Mouse (Mus musculus) limb, embryonic 12.5 days (tissue): ENCODE measurements around the gene Col6a5. TPM values are rescaled to one million over a fixed set of nuclear protein-coding genes. Genes with fewer than 3 reads are reported as not detected.

ENCODE experiments used
- ATAC-seq: fragments of 200-750 bp; cut with Nextera tagmentation; 2 replicates; pipeline ENCODE4 v1.8.0; 2017; ENCODE audit warnings: low read depth, moderate TSS enrichment; ENCODE audit not compliant: insufficient number of reproducible peaks, insufficient read depth, low FRiP score, low TSS enrichment
- H3K27ac ChIP-seq: fragments of 300-500 bp; sonication (generic); 2 replicates; pipeline ENCODE4 v1.5.1; 2016; ENCODE audit warnings: mild to moderate bottlenecking, moderate library complexity
- H3K27me3 ChIP-seq: fragments of 300-500 bp; sonication (generic); 2 replicates; pipeline ENCODE4 v1.6.1; 2016; ENCODE audit warnings: mild to moderate bottlenecking, moderate library complexity
- H3K36me3 ChIP-seq: fragments of 300-500 bp; sonication (generic); 2 replicates; pipeline ENCODE4 v1.6.1; 2016; ENCODE audit warnings: mild to moderate bottlenecking, moderate library complexity
- H3K4me1 ChIP-seq: fragments of 300-500 bp; sonication (generic); replicated peaks from 2 replicates; pipeline ENCODE4 v1.6.1; 2016
- H3K4me2 ChIP-seq: fragments of 300-500 bp; sonication (generic); 2 replicates; pipeline ENCODE4 v1.6.1; 2016; ENCODE audit warnings: mild to moderate bottlenecking, moderate library complexity
- H3K4me3 ChIP-seq: fragments of 300-500 bp; sonication (generic); replicated peaks from 2 replicates; pipeline ENCODE4 v1.5.1; 2016; ENCODE audit warnings: mild to moderate bottlenecking
- H3K9ac ChIP-seq: fragments of 300-500 bp; sonication (generic); replicated peaks from 2 replicates; pipeline ENCODE4 v1.6.1; 2016; ENCODE audit warnings: mild to moderate bottlenecking, moderate library complexity
- H3K9me3 ChIP-seq: fragments of 300-500 bp; sonication (generic); 2 replicates; pipeline ENCODE4 v1.6.1; 2016; ENCODE audit warnings: mild to moderate bottlenecking, moderate library complexity
- WGBS: fragments of 180-500 bp; shearing (Covaris S2); methylation state at CpG from one replicate; pipeline ENCODE4 v1.1.7; 2016; 5-methylcytosine and 5-hydroxymethylcytosine counted together
- polyA plus RNA-seq: library from polyadenylated mRNA; unstranded; fragments of >200 nt; fragmentation: Nextera tagmentation; extraction: Ambion mirVana; gene quantifications from 2 replicates; pipeline ENCODE4 v1.2.1, GENCODE M21; 2016

Col6a5 gene
- polyA plus RNA-seq: 0.43 and 0.70 TPM in 2 replicates

DNA sequence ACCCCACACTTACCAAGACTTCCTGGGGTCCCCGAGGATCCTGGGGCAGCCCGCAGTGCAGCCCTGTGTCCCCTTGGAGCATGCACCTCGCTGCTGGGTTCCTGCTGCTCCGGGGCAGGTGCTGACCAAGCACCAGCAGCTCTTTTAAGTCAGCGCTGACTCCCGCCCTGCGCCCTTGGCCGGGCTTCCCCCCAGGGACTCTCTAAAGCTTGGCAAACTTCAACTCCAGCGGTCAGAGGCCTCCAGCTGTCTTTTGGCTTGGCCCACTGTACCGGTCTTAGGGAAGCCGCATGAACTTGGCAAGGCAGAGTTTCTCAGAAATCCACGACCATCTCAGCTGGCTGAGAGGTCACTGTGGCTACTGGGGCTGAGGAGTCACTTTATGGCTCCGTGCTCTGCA, at the start of gene Col6a5:
Gene Col6a5 (minus strand): TSS at position 111 of the 400 bp plus-strand sequence.
- peaks cover 20% of the 10 kb centered on the region for H3K27me3 ChIP-seq
- 14% methylated on average over 13 of the region's 13 CpGs for WGBS
- peak within 1 kb of the TSS; percentile 18; the same call in 1 of the 2 replicates for H3K4me2 ChIP-seq
- no peaks in the 10 kb centered on the region for H3K36me3 ChIP-seq
- no peak for ATAC-seq
- H3K27ac ChIP-seq: no peak within 1 kb of the TSS
- no peak within 1 kb of the TSS for H3K9ac ChIP-seq
- H3K4me3 ChIP-seq: no peak within 1 kb of the TSS
- H3K4me1 ChIP-seq: peaks cover 9% of the 10 kb centered on the region
- no peaks in the 10 kb centered on the region for H3K9me3 ChIP-seq

DNA sequence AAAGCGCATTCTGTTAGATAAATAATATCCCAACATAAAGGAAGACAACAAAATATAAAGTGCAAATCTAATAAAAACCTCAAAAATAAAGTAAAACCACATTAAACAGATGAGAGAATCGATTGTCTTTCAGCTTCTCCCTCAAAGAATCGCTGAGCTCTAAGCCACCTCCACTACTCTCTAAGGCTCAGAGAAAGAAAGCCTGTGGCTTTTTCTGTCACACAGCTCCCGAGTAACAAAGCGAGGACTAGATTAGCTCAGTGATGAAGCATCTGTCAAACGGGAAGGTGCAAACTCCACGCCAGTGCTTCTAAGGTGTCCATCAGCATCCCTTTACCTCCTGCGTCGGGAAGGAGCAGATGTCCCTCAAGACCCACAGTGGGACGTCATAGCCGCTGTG, 37.5 kb upstream of the Col6a5 start:
- no peaks in the 10 kb centered on the region for H3K9me3 ChIP-seq
- H3K36me3 ChIP-seq: no peaks in the 10 kb centered on the region
- H3K27me3 ChIP-seq: peaks cover 6% of the 10 kb centered on the region; the same call in 1 of the 2 replicates
- no peak overlapping the region for H3K9ac ChIP-seq
- ATAC-seq: no peak
- 59% methylated on average over 11 of the region's 11 CpGs for WGBS
- no peak overlapping the region for H3K27ac ChIP-seq
- no peak overlapping the region for H3K4me2 ChIP-seq
- H3K4me3 ChIP-seq: no peak overlapping the region
- no peaks in the 10 kb centered on the region for H3K4me1 ChIP-seq

DNA sequence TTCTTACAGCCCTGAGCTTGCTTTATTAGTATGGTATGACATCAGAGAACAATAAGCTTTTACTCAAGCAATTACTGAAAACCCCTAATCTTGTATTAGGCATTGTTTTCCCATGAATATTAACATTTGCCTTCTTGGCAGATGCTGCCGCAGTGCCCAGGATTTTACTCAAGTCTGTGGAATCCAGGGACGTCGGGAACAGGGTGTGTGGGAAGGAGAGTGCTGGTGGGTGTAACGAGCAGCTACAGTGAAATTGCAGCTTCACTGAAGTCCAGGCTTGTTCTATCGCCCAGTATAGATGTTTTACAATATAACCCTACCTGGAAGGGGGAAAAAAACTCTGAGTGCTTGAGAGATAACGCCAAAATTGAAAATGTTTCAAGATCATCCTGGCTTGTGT, 32.0 kb upstream of the Col6a5 start:
- no peak for ATAC-seq
- Histone ChIP-seq H3K36me3 (no peaks in the 10 kb centered on the region), H3K9ac (no peak overlapping the region), H3K4me3 (no peak overlapping the region), H3K4me2 (no peak overlapping the region), H3K27ac (no peak overlapping the region), H3K4me1 (no peaks in the 10 kb centered on the region), H3K9me3 (no peaks in the 10 kb centered on the region), H3K27me3 (no peaks in the 10 kb centered on the region)
- WGBS: 76% methylated on average over 6 of the region's 6 CpGs

DNA sequence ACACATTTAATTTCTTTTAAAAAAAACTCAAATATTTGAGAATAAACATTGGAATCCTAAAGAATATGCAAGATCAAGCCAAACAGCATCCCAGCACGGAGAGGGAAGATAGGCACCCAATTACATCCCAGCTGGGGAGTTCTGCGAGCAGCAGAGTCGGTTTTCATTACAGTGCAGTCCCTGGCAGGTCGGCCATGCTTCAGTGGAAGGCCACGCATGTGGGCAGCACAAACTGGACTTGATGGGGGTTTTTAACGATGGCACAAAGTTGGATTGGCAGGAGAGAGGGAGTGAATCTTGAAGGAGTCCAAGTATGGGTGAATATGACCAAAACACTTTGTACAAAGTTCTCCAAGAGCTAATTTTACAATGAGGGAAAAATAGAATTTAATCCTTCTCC, 29.7 kb upstream of the Col6a5 start:
- Histone ChIP-seq H3K9ac (no peak overlapping the region), H3K27ac (no peak overlapping the region), H3K27me3 (no peaks in the 10 kb centered on the region; the same call in 1 of the 2 replicates), H3K4me1 (no peaks in the 10 kb centered on the region), H3K4me2 (no peak overlapping the region), H3K9me3 (no peaks in the 10 kb centered on the region), H3K4me3 (no peak overlapping the region), H3K36me3 (no peaks in the 10 kb centered on the region)
- 70% methylated on average over 6 of the region's 6 CpGs for WGBS
- no peak for ATAC-seq

DNA sequence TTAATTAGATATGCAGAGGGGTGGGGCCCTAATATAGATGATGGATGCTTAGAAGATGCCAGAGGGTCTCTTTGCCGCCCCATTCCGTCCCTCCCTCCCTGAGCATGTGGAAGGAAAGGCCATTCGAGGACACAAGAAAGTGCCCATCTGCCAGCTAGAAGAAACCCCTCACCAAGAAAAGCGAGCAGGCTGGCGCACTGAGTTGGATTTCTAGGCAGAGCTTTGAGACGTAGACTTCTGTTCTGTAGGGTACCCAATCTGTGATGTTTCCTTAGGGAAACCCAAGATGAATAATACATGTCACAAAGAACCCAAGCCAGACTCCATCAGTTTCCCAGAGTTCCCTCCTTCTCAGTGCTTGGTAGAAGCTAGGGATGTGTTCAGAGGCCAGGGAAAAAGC, 29.0 kb upstream of the Col6a5 start:
- ATAC-seq: no peak
- Histone ChIP-seq H3K4me2 (no peak overlapping the region), H3K27ac (no peak overlapping the region), H3K9ac (no peak overlapping the region), H3K4me3 (no peak overlapping the region), H3K4me1 (no peaks in the 10 kb centered on the region), H3K36me3 (no peaks in the 10 kb centered on the region), H3K9me3 (no peaks in the 10 kb centered on the region), H3K27me3 (no peaks in the 10 kb centered on the region; the same call in 1 of the 2 replicates)
- 89% methylated on average over 6 of the region's 6 CpGs for WGBS

DNA sequence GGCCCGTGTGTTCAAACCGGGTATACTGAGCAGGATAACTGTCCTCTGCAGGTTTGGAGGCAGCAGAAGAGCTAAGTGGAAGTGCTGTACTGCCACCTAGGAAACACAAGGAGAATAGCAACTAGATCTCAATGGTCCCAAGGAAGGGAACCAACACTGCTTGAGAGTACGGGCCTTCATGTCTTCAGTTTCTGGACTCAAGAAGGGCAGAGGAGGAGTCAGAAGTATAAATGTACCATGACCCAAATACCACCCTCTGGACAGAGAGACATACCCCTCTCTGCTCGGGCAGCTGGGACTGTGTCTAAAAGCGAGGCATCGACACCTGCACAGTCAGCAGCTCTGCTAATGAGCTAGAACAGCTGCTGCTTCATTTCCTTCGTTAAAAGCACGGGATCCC, 27.7 kb upstream of the Col6a5 start:
- H3K4me2 ChIP-seq: no peak overlapping the region
- no peaks in the 10 kb centered on the region for H3K4me1 ChIP-seq
- ATAC-seq: no peak
- H3K36me3 ChIP-seq: no peaks in the 10 kb centered on the region
- no peak overlapping the region for H3K27ac ChIP-seq
- no peaks in the 10 kb centered on the region for H3K9me3 ChIP-seq
- H3K4me3 ChIP-seq: no peak overlapping the region
- no peak overlapping the region for H3K9ac ChIP-seq
- WGBS: 67% methylated on average over 8 of the region's 8 CpGs
- peaks cover 4% of the 10 kb centered on the region; the same call in 1 of the 2 replicates for H3K27me3 ChIP-seq

DNA sequence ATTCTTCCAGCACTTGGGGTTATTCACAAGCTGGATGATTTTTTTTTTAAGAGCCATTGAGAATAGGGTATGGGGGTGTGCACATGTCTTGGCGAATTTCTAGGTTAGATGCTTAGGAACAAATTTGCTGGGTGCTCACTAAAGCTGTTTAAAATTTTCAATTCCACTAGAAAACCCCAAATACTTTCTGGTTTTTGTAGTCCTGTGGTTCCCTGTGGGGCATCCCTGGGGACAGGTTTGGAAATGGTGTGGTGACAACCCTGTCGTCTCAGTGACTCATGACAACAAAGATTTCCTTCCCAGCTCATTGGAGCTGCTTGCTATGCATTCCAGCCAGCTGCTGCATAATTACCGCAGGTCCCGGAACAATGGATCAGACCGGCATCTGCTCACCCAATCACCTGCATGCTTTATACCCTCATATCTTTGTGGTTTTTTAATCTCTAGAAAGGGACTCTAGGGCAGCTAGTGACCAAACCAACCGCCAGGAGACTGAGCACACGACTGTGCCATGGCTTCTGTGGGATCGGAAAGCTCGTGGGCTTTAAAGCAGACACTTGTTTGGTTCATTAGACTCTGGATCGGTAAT, 24.6 kb upstream of the Col6a5 start:
- Histone ChIP-seq H3K4me2 (no peak overlapping the region), H3K4me1 (peaks cover 9% of the 10 kb centered on the region; the same call in 1 of the 2 replicates), H3K9me3 (no peaks in the 10 kb centered on the region), H3K27me3 (peaks cover 4% of the 10 kb centered on the region; the same call in 1 of the 2 replicates), H3K9ac (no peak overlapping the region), H3K36me3 (no peaks in the 10 kb centered on the region), H3K4me3 (no peak overlapping the region), H3K27ac (no peak overlapping the region)
- 45% methylated on average over 10 of the region's 10 CpGs for WGBS
- no peak for ATAC-seq

DNA sequence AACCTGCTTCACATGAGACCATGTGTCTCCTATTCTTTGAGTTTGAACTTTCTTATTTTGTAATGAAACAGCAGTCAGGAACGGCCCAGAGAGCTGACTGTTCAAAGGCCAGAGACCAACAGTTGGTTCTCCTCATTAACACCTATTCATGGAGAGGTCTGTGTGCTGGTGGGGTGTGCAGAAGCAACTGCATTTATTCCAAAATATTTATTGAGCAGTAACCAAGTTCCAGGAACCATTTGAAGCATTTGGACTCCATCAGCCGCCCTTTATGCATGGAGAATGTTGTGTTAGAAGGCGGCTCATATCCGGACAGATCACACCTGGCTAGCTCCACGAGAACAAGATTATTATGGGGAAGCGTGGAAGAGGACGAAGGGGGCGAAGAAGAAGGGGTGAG, 18.0 kb upstream of the Col6a5 start:
- no peak overlapping the region for H3K4me3 ChIP-seq
- no peak overlapping the region for H3K27ac ChIP-seq
- 0 out of 2 replicates have a peak, but pooled peaks cover 4% of the 10 kb centered on the region for H3K9me3 ChIP-seq
- no peak for ATAC-seq
- H3K9ac ChIP-seq: no peak overlapping the region
- H3K4me1 ChIP-seq: peaks cover 9% of the 10 kb centered on the region; the same call in 1 of the 2 replicates
- H3K4me2 ChIP-seq: no peak overlapping the region
- peaks cover 26% of the 10 kb centered on the region for H3K27me3 ChIP-seq
- WGBS: 83% methylated on average over 8 of the region's 8 CpGs
- no peaks in the 10 kb centered on the region for H3K36me3 ChIP-seq

DNA sequence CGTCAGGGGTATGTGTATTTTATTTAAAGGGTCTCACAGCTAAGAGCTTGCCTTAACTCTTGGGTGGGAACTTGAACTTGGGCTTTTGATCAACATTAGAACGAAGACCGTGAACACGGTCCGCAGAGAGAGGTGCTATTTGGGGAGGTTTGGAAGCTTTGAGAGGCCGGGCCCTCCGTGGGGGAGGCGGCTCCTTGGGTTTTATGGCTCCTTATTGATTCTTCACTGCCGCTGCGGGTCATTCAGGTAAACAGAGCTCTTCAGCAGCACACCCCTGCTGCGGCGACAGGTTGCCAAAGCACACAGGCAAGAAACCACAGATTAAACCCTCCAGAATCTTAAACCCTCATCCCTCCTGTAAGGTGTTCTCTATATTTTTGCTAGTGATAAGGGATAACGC, 16.4 kb upstream of the Col6a5 start:
- peaks cover 26% of the 10 kb centered on the region for H3K27me3 ChIP-seq
- no peak overlapping the region for H3K9ac ChIP-seq
- no peak for ATAC-seq
- H3K36me3 ChIP-seq: no peaks in the 10 kb centered on the region
- no peak overlapping the region for H3K4me2 ChIP-seq
- no peak overlapping the region for H3K4me3 ChIP-seq
- 0 out of 2 replicates have a peak, but pooled peaks cover 4% of the 10 kb centered on the region for H3K9me3 ChIP-seq
- H3K4me1 ChIP-seq: peaks cover 9% of the 10 kb centered on the region; the same call in 1 of the 2 replicates
- WGBS: 11% methylated on average over 13 of the region's 13 CpGs
- no peak overlapping the region for H3K27ac ChIP-seq

DNA sequence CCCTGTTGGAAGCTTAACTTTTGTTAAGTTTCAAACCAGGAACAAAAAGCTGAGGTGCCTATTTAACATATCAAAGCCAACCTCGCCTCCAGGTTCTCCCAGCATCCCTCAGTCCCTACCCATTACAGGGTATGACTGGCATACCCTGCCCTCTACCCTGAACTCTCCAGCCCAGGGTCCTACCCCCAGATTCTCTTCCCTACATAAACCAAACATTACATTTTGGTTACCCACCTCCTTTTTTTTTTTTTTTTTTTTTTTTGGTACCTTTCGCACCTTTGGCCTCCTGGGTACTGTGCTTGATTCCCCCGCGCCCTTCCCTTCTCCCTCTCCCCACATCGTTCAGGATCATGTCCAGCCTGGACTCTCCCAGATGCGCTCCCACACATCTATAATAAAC, 15.9 kb upstream of the Col6a5 start:
- H3K4me1 ChIP-seq: peaks cover 9% of the 10 kb centered on the region; the same call in 1 of the 2 replicates
- no peaks in the 10 kb centered on the region for H3K36me3 ChIP-seq
- no peak overlapping the region for H3K9ac ChIP-seq
- no peak overlapping the region for H3K27ac ChIP-seq
- ATAC-seq: no peak
- H3K4me2 ChIP-seq: no peak overlapping the region
- peaks cover 26% of the 10 kb centered on the region for H3K27me3 ChIP-seq
- H3K4me3 ChIP-seq: no peak overlapping the region
- H3K9me3 ChIP-seq: 0 out of 2 replicates have a peak, but pooled peaks cover 4% of the 10 kb centered on the region
- WGBS: 51% methylated on average over 6 of the region's 6 CpGs

DNA sequence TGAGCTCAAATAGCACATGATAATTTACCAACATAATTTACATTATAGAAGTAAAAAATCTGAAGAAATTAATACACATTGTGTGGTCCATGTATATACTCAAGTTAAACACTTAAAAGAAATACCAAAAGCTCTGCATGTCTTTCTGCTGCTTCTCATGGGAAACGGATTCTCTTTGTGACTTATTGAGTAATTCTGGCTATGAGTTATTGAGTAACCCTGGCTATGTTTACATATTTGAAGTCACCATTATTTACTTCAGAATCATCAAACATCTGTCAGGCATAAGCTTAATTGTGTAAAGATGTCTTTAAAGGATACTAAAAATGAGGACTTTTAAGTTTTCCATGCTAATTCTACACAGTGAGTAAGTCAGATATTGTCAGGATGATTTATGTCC, 13.3 kb upstream of the Col6a5 start:
- no peaks in the 10 kb centered on the region for H3K4me1 ChIP-seq
- WGBS: 84% methylated on average over 1 of the region's 1 CpGs
- 0 out of 2 replicates have a peak, but pooled peaks cover 4% of the 10 kb centered on the region for H3K9me3 ChIP-seq
- ATAC-seq: no peak
- H3K4me2 ChIP-seq: no peak overlapping the region
- no peak overlapping the region for H3K4me3 ChIP-seq
- H3K9ac ChIP-seq: no peak overlapping the region
- no peaks in the 10 kb centered on the region for H3K36me3 ChIP-seq
- H3K27ac ChIP-seq: no peak overlapping the region
- peaks cover 26% of the 10 kb centered on the region for H3K27me3 ChIP-seq

DNA sequence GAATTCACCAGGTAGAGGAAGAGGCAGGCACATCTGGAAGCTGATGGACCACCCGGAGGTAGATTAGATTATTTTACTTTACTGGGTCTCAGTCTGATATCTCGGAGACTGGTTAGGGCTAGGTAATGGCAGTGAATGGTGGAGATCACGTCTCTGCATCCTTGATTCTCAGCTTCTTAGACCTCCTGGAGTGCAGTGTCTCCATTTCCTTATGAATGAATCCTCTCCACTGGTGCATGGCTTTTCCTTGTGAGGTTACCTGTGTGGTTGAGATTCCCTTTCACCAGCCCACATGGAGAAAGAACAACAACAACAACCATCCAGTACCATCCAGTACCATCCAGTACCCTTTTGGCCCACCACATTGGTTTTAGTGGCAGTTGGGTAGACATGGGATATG, 11.6 kb upstream of the Col6a5 start:
- no peak for ATAC-seq

More for the DNA sequence above, 11.6 kb upstream of the Col6a5 start:
- Histone ChIP-seq H3K9ac (no peak overlapping the region), H3K4me2 (no peak overlapping the region), H3K4me3 (no peak overlapping the region), H3K27ac (no peak overlapping the region), H3K36me3 (no peaks in the 10 kb centered on the region), H3K27me3 (peaks cover 11% of the 10 kb centered on the region), H3K9me3 (0 out of 2 replicates have a peak, but pooled peaks cover 4% of the 10 kb centered on the region), H3K4me1 (no peaks in the 10 kb centered on the region)
- 87% methylated on average over 3 of the region's 3 CpGs for WGBS
